Mouse (Mus musculus): ENCODE measurements at regions not wholly inside any gene's neighbourhood (a gene's known extent, or its start where the extent isn't known, plus 50 kb on each side); places are given as distances from the start of the nearest gene placed in this dataset.

DNA sequence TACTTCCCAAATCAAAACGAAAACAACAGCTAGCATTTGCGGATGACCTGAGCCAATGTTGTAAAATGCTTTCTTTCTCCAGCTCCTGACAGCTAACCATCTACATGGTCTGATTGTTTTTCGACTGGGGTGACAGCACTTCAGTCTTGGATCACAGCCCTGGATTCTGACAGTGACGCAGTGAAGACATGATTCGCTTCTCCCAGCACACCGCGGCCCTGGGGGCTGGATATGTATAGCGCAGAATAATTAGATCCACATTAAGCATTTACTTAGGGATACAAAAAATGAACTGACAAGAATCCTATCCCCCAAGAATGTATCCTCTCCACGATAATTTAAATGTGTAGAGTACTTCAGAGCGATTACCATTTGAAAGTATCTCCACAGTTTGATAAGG, 271.1 kb upstream of the Atp11b start:
- in situ Hi-C loops (cut with MboI, MseI), result loop anchor here (10.0 to 25.0 kb wide), 2 partner anchors 828 to 1370 kb away; partner anchors contain the start of gene Sox2

DNA sequence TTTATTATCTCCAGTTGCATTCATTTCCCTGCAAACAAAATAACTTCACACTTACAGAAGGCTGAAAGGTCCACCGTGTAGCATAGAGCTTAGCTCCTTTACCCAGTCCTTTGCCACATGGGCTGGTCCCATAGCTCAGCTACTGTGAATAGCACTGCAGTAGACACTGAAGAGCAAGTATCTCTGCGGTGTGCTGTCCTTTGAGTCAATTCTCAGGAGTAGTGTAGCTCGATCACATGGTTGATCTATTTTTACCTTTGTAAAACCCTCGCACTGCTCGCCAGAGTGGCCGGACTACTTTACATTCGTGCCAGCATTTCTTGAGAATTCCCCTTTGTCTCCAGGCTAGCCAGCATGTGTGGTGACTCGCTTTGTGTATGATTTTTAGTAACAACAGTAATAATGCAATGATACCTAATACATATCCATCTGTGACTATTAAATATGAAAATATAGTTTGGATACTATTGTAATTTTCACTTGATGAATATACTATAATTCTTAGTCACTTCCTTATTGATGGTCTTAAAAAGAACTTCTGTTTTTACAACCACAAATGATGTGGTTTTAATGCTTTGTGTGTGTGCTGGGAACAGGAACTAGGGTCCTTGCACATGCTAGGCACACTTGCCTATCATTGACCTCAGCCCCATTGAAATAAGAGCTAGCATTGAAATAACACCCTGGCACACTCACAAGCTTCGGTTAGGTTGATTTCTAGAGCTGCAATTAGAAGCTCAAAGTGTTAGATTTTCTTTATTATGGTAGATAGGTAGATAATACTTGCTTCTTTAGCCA, 257.7 kb upstream of the Atp11b start:
- in situ Hi-C loops (cut with MboI, MseI), result loop anchor here (25.0 kb wide), 1 partner anchor 1384 kb away; no protein-coding TSS in a partner anchor

DNA sequence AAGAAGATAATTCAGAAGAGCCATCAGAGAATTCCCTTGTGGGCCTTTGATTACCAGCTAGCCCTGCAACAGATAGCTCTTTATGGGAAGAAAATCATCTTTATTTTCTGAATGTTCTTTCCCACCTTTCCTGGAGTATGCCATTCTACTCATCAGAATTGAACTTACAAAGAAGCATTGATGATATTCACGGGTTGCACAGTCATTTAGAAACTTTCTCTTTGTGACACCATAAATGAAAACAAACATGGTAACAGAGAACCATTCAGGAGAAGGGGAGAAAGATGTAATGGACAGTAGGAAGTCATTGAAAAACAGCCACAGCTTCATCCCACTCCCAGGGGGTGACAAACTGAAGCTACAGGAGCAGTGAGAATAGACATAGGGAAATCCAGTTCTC, 243.6 kb upstream of the Atp11b start:
- in situ Hi-C loops (cut with MboI, MseI), result no loop called here

DNA sequence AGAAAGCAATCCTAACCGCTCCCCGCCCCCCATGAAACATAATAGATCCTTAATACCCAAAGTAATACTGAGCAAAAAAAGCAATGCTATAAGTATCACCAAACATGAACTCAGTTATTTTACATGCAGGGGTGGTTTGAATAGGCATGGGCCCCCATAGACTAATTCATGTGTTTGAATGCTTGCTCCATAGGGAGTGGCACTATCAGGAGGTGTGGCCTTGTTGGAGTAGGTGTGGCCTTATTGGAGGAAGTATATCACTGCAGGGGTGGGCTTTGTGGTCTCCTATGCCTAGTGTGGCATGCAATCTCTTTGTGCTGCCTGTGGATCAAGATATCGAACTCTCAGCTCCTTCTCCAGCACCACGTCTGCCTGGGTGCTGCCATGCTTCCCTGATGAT, 237.4 kb upstream of the Atp11b start:
- in situ Hi-C loops (cut with MboI, MseI), result no loop called here

DNA sequence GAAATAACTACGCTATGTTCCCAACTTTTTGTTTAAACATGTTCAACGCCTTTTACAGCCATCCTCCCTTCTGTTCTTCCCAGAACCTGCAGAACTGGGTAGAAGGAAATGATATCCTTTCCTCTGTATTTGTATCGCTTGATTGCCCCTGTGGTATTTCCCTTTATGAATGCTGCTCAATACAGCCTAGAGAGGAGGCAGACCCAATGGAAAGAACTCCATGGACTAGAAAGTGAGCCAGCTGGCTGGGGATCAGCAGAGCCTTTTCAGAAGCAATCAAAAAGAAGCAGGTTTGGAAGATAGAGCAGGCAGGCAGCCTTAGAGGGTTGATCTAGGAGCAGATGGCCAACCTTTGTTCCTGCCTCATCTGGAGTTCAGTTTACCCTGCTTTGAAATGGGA, 233.8 kb upstream of the Atp11b start:
- in situ Hi-C loops (cut with MboI, MseI), result no loop called here

DNA sequence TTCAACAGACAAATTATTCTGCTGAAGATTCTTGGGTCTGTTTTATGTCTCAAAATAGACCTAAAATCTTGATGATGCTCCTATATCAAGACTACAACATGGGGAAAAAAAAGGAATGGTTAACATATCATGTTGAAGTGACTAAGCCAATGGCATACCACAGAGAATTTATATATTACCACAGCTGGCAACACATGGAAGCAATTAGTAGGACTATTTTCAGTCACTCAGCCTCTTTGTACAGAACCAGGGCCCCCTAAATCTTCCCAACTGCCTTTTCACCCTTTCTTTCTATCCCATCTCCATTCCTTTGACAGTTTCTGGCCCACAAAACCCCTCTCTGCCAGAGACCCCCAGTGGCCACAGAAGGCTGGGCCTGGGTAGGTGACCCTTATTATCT, 206.2 kb upstream of the Atp11b start:
- in situ Hi-C loops (cut with MboI, MseI), result no loop called here

DNA sequence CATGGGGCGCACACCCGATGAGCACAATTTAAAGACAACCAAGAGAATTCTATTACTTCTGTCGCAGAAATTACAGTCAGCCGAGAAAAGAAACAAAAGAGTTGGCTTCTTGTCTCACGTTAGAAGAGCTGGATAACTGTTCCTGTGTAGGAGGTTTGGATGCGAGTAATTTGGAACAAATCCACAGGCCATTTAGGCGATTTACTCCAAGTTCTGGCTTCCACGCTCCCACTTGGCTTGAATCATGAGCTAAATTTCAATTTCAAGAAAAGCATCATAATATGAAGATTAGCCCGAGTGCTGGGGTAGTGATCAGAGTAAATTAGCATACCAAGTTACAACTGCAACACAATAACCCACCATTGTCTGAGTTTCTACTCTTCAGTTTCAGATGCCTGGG, 202.1 kb upstream of the Atp11b start:
- in situ Hi-C loops (cut with MboI, MseI), result no loop called here

DNA sequence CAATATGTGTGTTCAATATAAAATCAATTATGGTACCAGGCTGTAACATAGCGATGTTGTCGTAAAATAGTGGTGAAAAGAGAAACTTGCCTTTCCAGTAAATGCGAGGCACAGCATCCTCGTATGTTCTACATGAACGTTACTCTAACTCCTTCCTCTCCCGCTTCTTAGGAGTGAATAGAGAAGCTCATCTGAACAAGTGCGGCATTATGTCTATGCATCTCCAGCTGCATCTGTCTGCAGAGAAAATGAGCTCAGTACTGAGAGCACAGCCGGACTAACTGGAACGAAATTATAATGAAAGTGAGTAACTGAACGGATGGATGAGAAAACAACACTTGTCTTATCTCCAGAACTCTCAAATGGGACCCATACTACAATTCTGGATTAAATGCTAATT, 193.5 kb upstream of the Atp11b start:
- in situ Hi-C loops (cut with MboI, MseI), result no loop called here

DNA sequence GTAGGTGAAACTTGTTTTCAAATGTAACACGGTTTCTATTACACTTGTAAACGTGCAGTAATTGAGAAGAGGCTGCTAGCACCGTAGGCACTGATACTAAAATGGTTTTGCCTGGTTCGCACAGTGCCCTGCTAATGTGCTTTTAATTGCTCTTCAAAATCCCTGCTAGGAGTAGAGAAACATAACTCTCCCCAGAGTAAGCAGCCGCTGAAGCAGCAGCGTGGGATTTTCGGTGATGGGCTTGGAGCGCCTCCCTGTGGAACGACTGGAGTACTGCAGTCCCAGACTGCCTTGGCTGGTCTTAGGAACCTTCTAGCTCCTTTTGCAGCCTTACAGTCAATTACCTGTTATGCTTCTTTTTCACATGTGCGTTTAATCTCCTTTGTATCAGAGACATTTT, 179.5 kb upstream of the Atp11b start:
- in situ Hi-C loops (cut with MboI, MseI), result no loop called here

Data from regulatory T cell (primary cell).